Mouse (Mus musculus) gastrocnemius, postnatal 4 days (tissue): Measurements from ENCODE around the gene Dnase1l2. TPM values are rescaled to one million over a fixed set of nuclear protein-coding genes. Genes with fewer than 3 reads are reported as not detected.

ENCODE experiments used
- total RNA-seq, 2 experiments: library from RNA; stranded (reverse); gene quantifications; 2 replicates each; pipeline ENCODE4 v1.2.3; 2021

Dnase1l2 gene
- total RNA-seq, 2 experiments from 2014 or later = 1.9 TPM

Other genes starting within 250 kb of the Dnase1l2 start
- gene Tbc1d24, start 237.5 kb downstream of the Dnase1l2 start, total RNA-seq = 10 to 100 TPM; 11.7 to 12.3 TPM
- 1 to 10 TPM; 4.7 to 4.9 TPM for gene Ntn3, start 233.6 kb downstream of the Dnase1l2 start, total RNA-seq
- gene Tedc2, start 222.3 kb downstream of the Dnase1l2 start, total RNA-seq = 1 to 10 TPM; 6.0 to 6.1 TPM
- gene Ccnf, start 191.6 kb downstream of the Dnase1l2 start, total RNA-seq = 10 to 100 TPM; 14.9 to 15.2 TPM
- gene Abca17, start 92.0 kb downstream of the Dnase1l2 start, total RNA-seq = under 1 TPM in 1 of 2 experiments, not detected in 1; 0.10 TPM
- 10 to 100 TPM; 15.9 to 17.0 TPM for gene Abca3, start 91.2 kb downstream of the Dnase1l2 start, total RNA-seq
- 10 to 100 TPM; 83.7 to 93.6 TPM for gene Rnps1, start 28.5 kb downstream of the Dnase1l2 start, total RNA-seq
- 100 to 1,000 TPM; 117 to 133 TPM for gene Eci1, start 16.5 kb downstream of the Dnase1l2 start, total RNA-seq
- gene E4f1, start 27.2 kb upstream of the Dnase1l2 start, total RNA-seq = 10 to 100 TPM; 18.0 to 20.7 TPM
- 10 to 100 TPM; 34.6 to 37.4 TPM for gene Pgp, start 27.3 kb upstream of the Dnase1l2 start, total RNA-seq
- gene Bricd5, start 30.8 kb upstream of the Dnase1l2 start, total RNA-seq = 1 to 10 TPM in 1 of 2 experiments, under 1 TPM in 1; 0.91 to 1.5 TPM
- gene Mlst8, start 36.0 kb upstream of the Dnase1l2 start, total RNA-seq = 10 to 100 TPM; 12.4 to 16.8 TPM
- gene Caskin1, start 45.5 kb upstream of the Dnase1l2 start, total RNA-seq = 1 to 10 TPM; 1.6 TPM
- gene Traf7, start 84.8 kb upstream of the Dnase1l2 start, total RNA-seq = 10 to 100 TPM; 80.8 to 86.3 TPM
- under 1 TPM; 0.52 to 0.64 TPM for gene Rab26, start 91.1 kb upstream of the Dnase1l2 start, total RNA-seq
- 10 to 100 TPM; 60.5 to 66.7 TPM for gene Pkd1, start 106.7 kb upstream of the Dnase1l2 start, total RNA-seq
- 10 to 100 TPM; 66.4 to 75.4 TPM for gene Tsc2, start 189.5 kb upstream of the Dnase1l2 start, total RNA-seq
- gene Nthl1, start 189.6 kb upstream of the Dnase1l2 start, total RNA-seq = 1 to 10 TPM; 7.5 TPM
- 10 to 100 TPM; 35.4 to 35.6 TPM for gene Slc9a3r2, start 207.2 kb upstream of the Dnase1l2 start, total RNA-seq
- gene Npw, start 215.4 kb upstream of the Dnase1l2 start, total RNA-seq = not detected
- gene Zfp598, start 226.6 kb upstream of the Dnase1l2 start, total RNA-seq = 10 to 100 TPM; 25.7 to 29.6 TPM
- under 1 TPM; 0.13 to 0.15 TPM for gene Syngr3, start 246.8 kb upstream of the Dnase1l2 start, total RNA-seq